Mouse (Mus musculus) intestine, embryonic 14.5 days (tissue): Measurements from ENCODE around the gene A630095N17Rik. TPM values are rescaled to one million over a fixed set of nuclear protein-coding genes. Genes with fewer than 3 reads are reported as not detected.

Experiments used
- ATAC-seq: fragments of 200-750 bp; cut with Nextera tagmentation; replicated peaks from 2 replicates; pipeline ENCODE4 v1.8.0; 2017; ENCODE audit warnings: low read depth, moderate number of reproducible peaks, moderate TSS enrichment, moderate library complexity; ENCODE audit not compliant: low FRiP score, low TSS enrichment
- DNase-seq: peaks from one replicate; pipeline ENCODE4 v3.0.0-alpha.2; 2018; ENCODE audit warnings: low spot score
- H3K27ac ChIP-seq: fragments of 300-500 bp; sonication (generic); 2 replicates; pipeline ENCODE4 v1.5.1; 2014; ENCODE audit warnings: low read depth, mild to moderate bottlenecking, control low read depth
- H3K27me3 ChIP-seq: fragments of 300-500 bp; sonication (generic); replicated peaks from 2 replicates; pipeline ENCODE4 v1.6.1; 2014; ENCODE audit warnings: low read length, control low read depth; ENCODE audit not compliant: control insufficient read depth, insufficient read depth
- H3K36me3 ChIP-seq: fragments of 300-500 bp; sonication (generic); 2 replicates; pipeline ENCODE4 v1.6.1; 2014; ENCODE audit warnings: low read length, control low read depth; ENCODE audit not compliant: control insufficient read depth, insufficient read depth
- H3K4me1 ChIP-seq: fragments of 300-500 bp; sonication (generic); replicated peaks from 2 replicates; pipeline ENCODE4 v1.6.1; 2014; ENCODE audit warnings: low read length, control low read depth, mixed read lengths; ENCODE audit not compliant: control insufficient read depth, insufficient read depth
- H3K4me2 ChIP-seq: fragments of 300-500 bp; sonication (generic); 2 replicates; pipeline ENCODE4 v1.6.1; 2014; ENCODE audit warnings: low read length
- H3K4me3 ChIP-seq: fragments of 300-500 bp; sonication (generic); 2 replicates; pipeline ENCODE4 v1.5.1; 2014; ENCODE audit warnings: low read depth, low read length, control low read depth, mixed read lengths
- H3K9ac ChIP-seq: fragments of 300-500 bp; sonication (generic); 2 replicates; pipeline ENCODE4 v1.6.1; 2014; ENCODE audit warnings: mild to moderate bottlenecking, low read length
- H3K9me3 ChIP-seq: fragments of 300-500 bp; sonication (generic); 2 replicates; pipeline ENCODE4 v1.6.1; 2016; ENCODE audit warnings: low read length, control low read depth; ENCODE audit not compliant: control insufficient read depth
- WGBS: fragments of 180-500 bp; shearing (Covaris S2); extraction: QIAGEN DNeasy Blood & Tissue Kit; methylation state at CpG from one replicate; pipeline ENCODE4 v1.1.7; 2014; 5-methylcytosine and 5-hydroxymethylcytosine counted together
- microRNA-seq: library from miRNA; unstranded; fragments of <30 nt; microRNA quantifications from one replicate; pipeline ENCODE4, GENCODE M21; 2016
- polyA plus RNA-seq: library from polyadenylated mRNA; unstranded; fragments of >200 nt; fragmentation: Nextera tagmentation; extraction: Ambion mirVana; gene quantifications from 2 replicates; pipeline ENCODE4 v1.2.1, GENCODE M21; 2014

The A630095N17Rik gene
- polyA plus RNA-seq, 1 experiment from 2014 or later: not detected

- no peaks in the 10 kb centered on the region for H3K27me3 ChIP-seq
- peak overlapping the region; percentile 91 for H3K4me2 ChIP-seq
- H3K4me1 ChIP-seq: peaks cover 5% of the 10 kb centered on the region; the same call in 1 of the 2 replicates
- peaks cover 38% of the 10 kb centered on the region for H3K36me3 ChIP-seq
- H3K27ac ChIP-seq: no peak overlapping the region
- peak overlapping the region; percentile 66 for H3K4me3 ChIP-seq
- peak overlapping the region; percentile 51 for H3K9ac ChIP-seq
- no peaks in the 10 kb centered on the region for H3K9me3 ChIP-seq
- ATAC-seq: peak; percentile 36
- 6% methylated on average over 23 of the region's 23 CpGs for WGBS
- no peak for DNase-seq
Observed at GRCm38 (mm10) chr1:75179334-75180104, 52.4 kb downstream of the A630095N17Rik start.

Small RNAs within 50 kb of the gene (microRNA-seq; reads per million reads assigned to microRNA genes)
- not detected for gene Gm27943

Other genes with a start within 250 kb of the A630095N17Rik start
- 8.3 and 10.5 TPM in 2 replicates for gene Nhej1, start 106.9 kb downstream of the A630095N17Rik start, polyA plus RNA-seq
- gene Slc23a3, start 98.2 kb downstream of the A630095N17Rik start, polyA plus RNA-seq: 1.4 and 1.8 TPM in 2 replicates
- 41.6 and 41.7 TPM in 2 replicates for gene Cnppd1, start 89.4 kb downstream of the A630095N17Rik start, polyA plus RNA-seq
- gene Retreg2, start 89.3 kb downstream of the A630095N17Rik start, polyA plus RNA-seq: 50.1 and 51.1 TPM in 2 replicates
- gene Zfand2b, start 63.5 kb downstream of the A630095N17Rik start, polyA plus RNA-seq: 36.5 and 38.8 TPM in 2 replicates
- 17.8 and 21.7 TPM in 2 replicates for gene Abcb6, start 51.7 kb downstream of the A630095N17Rik start, polyA plus RNA-seq
- 20.2 and 23.0 TPM in 2 replicates for gene Ankzf1, start 40.0 kb downstream of the A630095N17Rik start, polyA plus RNA-seq
- 24.0 and 26.3 TPM in 2 replicates for gene Atg9a, start 39.9 kb downstream of the A630095N17Rik start, polyA plus RNA-seq
- 15.1 and 19.2 TPM in 2 replicates for gene Glb1l, start 21.3 kb downstream of the A630095N17Rik start, polyA plus RNA-seq
- 116 and 131 TPM in 2 replicates for gene Stk16, start 21.3 kb downstream of the A630095N17Rik start, polyA plus RNA-seq
- 68.7 and 86.5 TPM in 2 replicates for gene Tuba4a, start 12.2 kb downstream of the A630095N17Rik start, polyA plus RNA-seq
- 14.2 TPM in 2 replicates for gene Dnajb2, start 4.3 kb upstream of the A630095N17Rik start, polyA plus RNA-seq
- gene Ptprn, start 32.4 kb upstream of the A630095N17Rik start, polyA plus RNA-seq: 2.9 and 3.4 TPM in 2 replicates
- 13.0 and 13.4 TPM in 2 replicates for gene Resp18, start 46.3 kb upstream of the A630095N17Rik start, polyA plus RNA-seq
- 133 and 137 TPM in 2 replicates for gene Dnpep, start 85.9 kb upstream of the A630095N17Rik start, polyA plus RNA-seq
- 72.4 and 73.2 TPM in 2 replicates for gene Des, start 128.2 kb upstream of the A630095N17Rik start, polyA plus RNA-seq
- gene Speg, start 143.2 kb upstream of the A630095N17Rik start, polyA plus RNA-seq: 46.7 and 55.2 TPM in 2 replicates
- 69.4 and 72.1 TPM in 2 replicates for gene Gmppa, start 203.8 kb upstream of the A630095N17Rik start, polyA plus RNA-seq
- 0.47 and 1.0 TPM in 2 replicates for gene Asic4, start 218.3 kb upstream of the A630095N17Rik start, polyA plus RNA-seq
- gene Chpf, start 247.2 kb upstream of the A630095N17Rik start, polyA plus RNA-seq: 36.7 and 42.8 TPM in 2 replicates
- 1.9 and 2.6 TPM in 2 replicates for gene Tmem198, start 247.4 kb upstream of the A630095N17Rik start, polyA plus RNA-seq